Mouse (Mus musculus) stomach, postnatal 0 days (tissue): Measurements from ENCODE around the gene Magi1. TPM values are rescaled to one million over a fixed set of nuclear protein-coding genes. Genes with fewer than 3 reads are reported as not detected.
A peak's percentile ranks its signal among the peaks of the same experiment; 100 is the strongest.

Experiments used
- ATAC-seq: fragments of 200-750 bp; cut with Nextera tagmentation; 2 replicates; pipeline ENCODE4 v1.8.0; 2017; ENCODE audit not compliant: low FRiP score, low TSS enrichment
- DNase-seq: peaks from one replicate; pipeline ENCODE4 v3.0.0-alpha.2; 2016; ENCODE audit warnings: low spot score
- H3K27ac ChIP-seq: fragments of 300-500 bp; sonication (generic); replicated peaks from 2 replicates; pipeline ENCODE4 v1.5.1; 2014; ENCODE audit warnings: mild to moderate bottlenecking, control low read depth
- H3K27me3 ChIP-seq: fragments of 300-500 bp; sonication (generic); 2 replicates; pipeline ENCODE4 v1.6.1; 2014; ENCODE audit warnings: low read length; ENCODE audit not compliant: control insufficient read depth, insufficient read depth
- H3K36me3 ChIP-seq: fragments of 300-500 bp; sonication (generic); 2 replicates; pipeline ENCODE4 v1.6.1; 2014; ENCODE audit warnings: low read length, mixed read lengths; ENCODE audit not compliant: control insufficient read depth, insufficient read depth
- H3K4me1 ChIP-seq: fragments of 300-500 bp; sonication (generic); replicated peaks from 2 replicates; pipeline ENCODE4 v1.6.1; 2014; ENCODE audit warnings: antibody characterized with exemption; ENCODE audit not compliant: control insufficient read depth, insufficient read depth
- H3K4me2 ChIP-seq: fragments of 300-500 bp; sonication (generic); replicated peaks from 2 replicates; pipeline ENCODE4 v1.6.1; 2014; ENCODE audit warnings: low read depth, mild to moderate bottlenecking, control low read depth, moderate library complexity
- H3K4me3 ChIP-seq: fragments of 300-500 bp; sonication (generic); 2 replicates; pipeline ENCODE4 v1.5.1; 2014; ENCODE audit warnings: low read depth, low read length, control low read depth
- H3K9ac ChIP-seq: fragments of 300-500 bp; sonication (generic); 2 replicates; pipeline ENCODE4 v1.6.1; 2014; ENCODE audit warnings: mild to moderate bottlenecking, low read length, control low read depth, mixed read lengths
- H3K9me3 ChIP-seq: fragments of 300-500 bp; sonication (generic); 2 replicates; pipeline ENCODE4 v1.6.1; 2016; ENCODE audit warnings: low read length; ENCODE audit not compliant: control insufficient read depth
- CTCF ChIP-seq: IDR thresholded peaks from 2 replicates; pipeline ENCODE4 v1.5.1; 2016; ENCODE audit warnings: antibody characterized with exemption, low read depth, mild to moderate bottlenecking, moderate library complexity
- EP300 ChIP-seq: optimal IDR thresholded peaks from 2 replicates; pipeline ENCODE3; 2016; ENCODE audit warnings: antibody characterized with exemption
- WGBS: fragments of 180-500 bp; shearing (Covaris S2); extraction: QIAGEN DNeasy Blood & Tissue Kit; methylation state at CpG from one replicate; pipeline ENCODE4 v1.1.7; 2014; 5-methylcytosine and 5-hydroxymethylcytosine counted together
- polyA plus RNA-seq: library from polyadenylated mRNA; unstranded; fragments of >200 nt; fragmentation: Nextera tagmentation; extraction: Ambion mirVana; gene quantifications from 2 replicates; pipeline ENCODE4 v1.2.1, GENCODE M21; 2015

Gene Magi1
- polyA plus RNA-seq, 1 experiment from 2014 or later: 4.4 TPM

DNA sequence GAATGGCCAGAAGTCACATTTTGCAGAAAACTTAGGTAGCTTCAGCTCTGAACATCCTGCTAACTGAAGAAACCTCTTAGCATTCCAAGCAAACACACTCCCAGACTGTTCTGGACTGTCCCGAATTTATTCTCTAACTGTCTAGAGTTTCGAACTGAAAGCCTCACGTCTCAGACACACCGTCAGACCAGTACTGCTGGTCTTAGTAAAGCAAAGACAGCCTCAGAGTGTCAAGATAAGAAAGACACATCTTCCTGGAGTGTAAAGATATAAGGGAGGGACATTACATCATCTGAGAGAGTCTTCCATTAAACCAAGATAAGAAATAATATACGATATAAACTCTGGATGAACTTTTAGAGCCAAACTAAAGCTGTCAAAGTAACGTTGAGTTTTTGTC, 158.6 kb downstream of the Magi1 start:
- DNase-seq (no peak), ATAC-seq (no peak)
- TF ChIP-seq CTCF: no peak
- no peak for TF ChIP-seq EP300
- no peak overlapping the region for H3K4me3 ChIP-seq
- no peak overlapping the region for H3K27ac ChIP-seq
- H3K36me3 ChIP-seq: no peaks in the 10 kb centered on the region
- H3K4me1 ChIP-seq: peaks cover 6% of the 10 kb centered on the region; the same call in 1 of the 2 replicates
- 26% methylated on average over 6 of the region's 6 CpGs for WGBS
- no peak overlapping the region for H3K4me2 ChIP-seq
- no peak overlapping the region for H3K9ac ChIP-seq
- no peaks in the 10 kb centered on the region for H3K9me3 ChIP-seq
- no peaks in the 10 kb centered on the region for H3K27me3 ChIP-seq

DNA sequence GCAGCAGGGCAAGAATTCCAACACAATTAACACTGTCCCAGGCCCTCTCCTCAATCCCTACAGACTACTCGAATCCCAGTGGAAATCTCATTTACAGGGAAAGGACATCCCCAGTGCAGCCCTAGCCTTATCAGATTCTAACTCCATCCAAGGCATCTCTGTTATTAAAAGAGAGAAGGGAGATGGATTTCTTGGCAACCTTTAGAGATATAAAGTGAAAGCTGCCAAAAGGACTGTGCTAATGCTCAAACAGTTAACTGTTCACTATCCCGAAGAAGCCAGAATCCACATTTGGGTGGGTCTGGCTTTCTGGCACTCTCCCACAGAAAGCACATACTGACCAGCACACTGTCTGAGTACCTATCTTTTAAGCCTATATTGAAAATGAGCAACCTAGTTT, 159.4 kb downstream of the Magi1 start:
- TF ChIP-seq CTCF (no peak), EP300 (no peak)
- no peak overlapping the region for H3K4me3 ChIP-seq
- H3K9ac ChIP-seq: no peak overlapping the region
- WGBS: 34% methylated on average over 2 of the region's 2 CpGs
- no peak for ATAC-seq
- no peaks in the 10 kb centered on the region for H3K36me3 ChIP-seq
- peaks cover 6% of the 10 kb centered on the region; the same call in 1 of the 2 replicates for H3K4me1 ChIP-seq
- DNase-seq: no peak
- H3K4me2 ChIP-seq: no peak overlapping the region
- no peaks in the 10 kb centered on the region for H3K27me3 ChIP-seq
- H3K27ac ChIP-seq: no peak overlapping the region
- no peaks in the 10 kb centered on the region for H3K9me3 ChIP-seq

- TF ChIP-seq EP300 (no peak), CTCF (no peak)
- Histone ChIP-seq H3K4me1 (peaks cover 6% of the 10 kb centered on the region; the same call in 1 of the 2 replicates), H3K9ac (no peak overlapping the region), H3K4me2 (no peak overlapping the region), H3K36me3 (no peaks in the 10 kb centered on the region), H3K4me3 (no peak overlapping the region), H3K9me3 (no peaks in the 10 kb centered on the region), H3K27me3 (no peaks in the 10 kb centered on the region), H3K27ac (no peak overlapping the region)
- WGBS: 58% methylated on average over 8 of the region's 8 CpGs
- no peak for DNase-seq
- no peak for ATAC-seq
These were observed 161.1 kb downstream of the Magi1 start for GRCm38 (mm10) chr6:94122566-94123150.

GRCm38 (mm10) chr6:94121488-94121887, 162.2 kb downstream of the Magi1 start:
- TF ChIP-seq CTCF: 0 out of 2 replicates have a peak, but pooled peaks have one; percentile 15
- no peak for TF ChIP-seq EP300
- no peak overlapping the region for H3K9ac ChIP-seq
- H3K27ac ChIP-seq: no peak overlapping the region
- 53% methylated on average over 5 of the region's 5 CpGs for WGBS
- no peaks in the 10 kb centered on the region for H3K9me3 ChIP-seq
- ATAC-seq: no peak
- peaks cover 6% of the 10 kb centered on the region; the same call in 1 of the 2 replicates for H3K4me1 ChIP-seq
- no peak overlapping the region for H3K4me3 ChIP-seq
- H3K4me2 ChIP-seq: no peak overlapping the region
- H3K36me3 ChIP-seq: no peaks in the 10 kb centered on the region
- DNase-seq: no peak
- H3K27me3 ChIP-seq: no peaks in the 10 kb centered on the region

- WGBS: 86% methylated on average over 6 of the region's 6 CpGs
- Histone ChIP-seq H3K4me3 (no peak overlapping the region), H3K9me3 (no peaks in the 10 kb centered on the region), H3K27me3 (no peaks in the 10 kb centered on the region), H3K36me3 (no peaks in the 10 kb centered on the region), H3K9ac (no peak overlapping the region), H3K4me1 (no peaks in the 10 kb centered on the region), H3K4me2 (no peak overlapping the region), H3K27ac (no peak overlapping the region)
- TF ChIP-seq EP300 (no peak), CTCF (no peak)
- ATAC-seq (no peak), DNase-seq (no peak)
These were observed 167.0 kb downstream of the Magi1 start for GRCm38 (mm10) chr6:94116434-94117432.

DNA sequence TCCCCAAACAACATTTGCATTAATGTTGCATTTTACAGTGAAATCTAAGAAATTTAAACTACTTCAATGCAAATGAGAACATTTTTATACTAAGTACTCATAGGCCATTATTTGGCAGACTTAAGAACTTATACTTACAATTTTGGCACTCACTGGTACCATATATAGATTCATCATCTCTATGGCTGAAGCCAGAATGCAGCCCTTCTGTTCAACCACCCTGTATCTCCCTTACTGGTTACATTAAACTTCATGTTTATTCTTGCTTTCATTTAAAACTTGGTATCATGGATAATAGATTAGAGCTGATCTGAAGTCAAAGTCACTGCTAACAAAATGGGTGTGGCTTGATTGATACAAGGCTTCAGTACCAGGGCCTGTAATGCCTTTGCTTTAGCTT, 171.9 kb downstream of the Magi1 start:
- no peak overlapping the region for H3K9ac ChIP-seq
- ATAC-seq: no peak
- DNase-seq: no peak
- no peaks in the 10 kb centered on the region for H3K9me3 ChIP-seq
- TF ChIP-seq EP300 (no peak), CTCF (no peak)
- H3K4me1 ChIP-seq: 0 out of 2 replicates have a peak, but pooled peaks cover 3% of the 10 kb centered on the region
- H3K4me3 ChIP-seq: no peak overlapping the region
- H3K27me3 ChIP-seq: no peaks in the 10 kb centered on the region
- H3K4me2 ChIP-seq: no peak overlapping the region
- H3K27ac ChIP-seq: no peak overlapping the region
- no peaks in the 10 kb centered on the region for H3K36me3 ChIP-seq
